Mouse (Mus musculus) thymus, postnatal 4 days (tissue): ENCODE data around the gene Gpr62.
A peak's percentile ranks its signal among the peaks of the same experiment; 100 is the strongest.
"Not testable (repeated sequence)": the region's sequence is repeated elsewhere in the genome, so short reads cannot be mapped to it uniquely, and the experiment has no call there.

Source experiments
- DNase-seq: peaks from one replicate; pipeline ENCODE4 v3.0.0; 2021

Gene Gpr62

DNA sequence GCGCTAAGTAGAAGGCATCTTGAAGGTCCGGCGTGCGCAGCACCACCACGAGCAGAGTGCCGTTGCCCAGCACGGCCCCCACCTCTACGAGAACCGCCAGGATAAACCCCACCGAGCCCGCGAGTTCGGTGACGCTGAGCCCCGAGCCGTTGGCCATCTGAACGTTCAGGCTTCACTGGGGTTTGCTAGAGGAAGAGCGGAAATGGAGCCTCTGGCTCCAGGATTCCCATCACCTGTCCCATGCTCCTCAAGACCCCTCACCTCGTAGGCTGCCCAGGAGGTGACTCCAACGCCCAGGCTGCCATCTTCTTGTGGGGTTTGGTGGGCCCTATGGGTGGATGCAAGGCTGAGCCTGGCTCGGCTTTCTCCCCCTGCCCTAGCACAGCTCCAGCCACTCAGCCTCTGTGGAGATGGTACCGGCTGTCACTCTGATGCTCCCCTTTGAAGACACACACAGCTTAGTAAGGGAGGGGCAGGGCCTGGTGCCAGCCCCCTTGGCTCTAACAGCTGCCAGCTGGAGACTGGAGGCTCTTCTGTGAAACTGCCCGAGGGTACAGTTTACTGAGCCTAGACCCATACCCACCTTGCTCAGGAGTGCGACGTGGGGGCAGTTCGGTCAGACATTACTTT lies at the start of gene Gpr62:
Gene Gpr62 (minus strand): TSS at position 368 of the 630 bp plus-strand sequence.
- no peak for DNase-seq

DNA sequence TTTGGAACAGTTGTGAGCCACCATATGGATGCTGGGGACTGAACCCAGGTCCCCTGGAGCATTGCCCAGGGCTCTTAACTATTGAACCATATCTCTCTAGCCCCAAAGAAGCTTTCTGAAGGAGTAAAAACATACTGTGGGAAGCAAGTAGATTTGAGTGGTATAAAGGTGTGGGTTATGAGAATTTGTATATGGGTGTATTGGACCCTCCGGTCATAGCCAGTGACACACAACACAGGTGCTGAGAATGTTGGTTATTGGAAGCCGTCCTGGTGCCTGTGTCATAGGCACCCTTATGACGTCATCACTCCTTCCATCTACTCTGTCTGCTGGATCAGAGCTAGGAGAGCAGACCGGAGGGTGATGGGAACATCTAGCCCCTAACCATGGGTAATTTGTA lies 48.5 kb upstream of the Gpr62 start, which contains the start of gene Iqcf5:
Gene Iqcf5 (plus strand): TSS at position 301 of the 400 bp plus-strand sequence.
- no peak for DNase-seq

DNA sequence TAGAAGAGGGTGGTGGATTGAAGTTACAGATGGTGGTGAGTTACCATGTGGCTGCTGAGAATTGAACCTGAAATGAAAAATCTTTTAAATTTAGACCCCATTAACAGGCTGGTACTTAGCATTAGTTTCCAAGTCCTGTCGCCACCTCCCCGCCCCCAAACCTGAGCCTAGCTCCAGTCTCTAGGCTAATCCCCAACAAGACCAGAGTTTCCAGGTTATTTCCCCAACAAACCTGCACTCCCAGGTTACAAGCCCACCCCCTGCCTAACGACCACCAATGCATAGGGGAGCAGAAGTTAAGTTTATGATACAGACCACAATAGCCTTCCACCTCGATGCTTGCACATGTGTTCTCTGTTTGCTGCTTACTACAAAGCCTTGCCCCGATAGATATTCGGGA lies 47.8 kb upstream of the Gpr62 start:
- no peak for DNase-seq

DNA sequence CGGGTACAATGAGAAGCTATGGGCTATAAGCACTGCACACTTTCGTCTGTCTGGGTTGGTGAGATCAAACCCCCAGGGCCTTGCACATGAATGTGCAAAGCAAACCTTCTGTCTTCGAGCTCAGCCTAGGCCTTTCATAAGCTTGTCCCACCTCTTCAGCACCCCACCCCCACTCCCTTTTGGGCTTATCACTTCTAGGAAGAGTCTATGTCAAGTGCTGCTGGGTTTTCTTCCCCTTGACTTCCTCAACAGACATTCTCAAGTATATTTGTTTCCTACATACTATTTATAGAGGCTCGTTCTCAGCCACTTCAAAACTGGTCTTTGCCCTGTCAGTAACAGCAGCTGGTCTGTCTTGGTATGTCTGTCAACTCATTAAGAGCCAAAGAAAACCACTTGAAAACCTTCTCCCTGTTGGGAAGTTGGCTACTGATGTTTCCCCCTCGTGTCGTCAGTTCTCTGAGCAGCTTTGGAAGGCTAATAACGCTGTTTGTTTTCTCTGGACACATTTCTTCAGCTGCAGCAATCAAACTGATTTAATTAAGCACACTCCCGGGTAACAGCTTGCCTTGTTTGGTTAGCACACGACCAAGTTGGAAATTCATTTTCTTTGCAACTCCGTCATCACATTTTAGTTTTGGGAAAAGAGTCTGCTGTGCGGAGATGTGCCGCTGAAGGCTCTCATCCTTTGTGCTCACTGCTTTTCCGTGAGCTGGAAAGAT lies 47.2 kb upstream of the Gpr62 start:
- DNase-seq, result no peak

DNA sequence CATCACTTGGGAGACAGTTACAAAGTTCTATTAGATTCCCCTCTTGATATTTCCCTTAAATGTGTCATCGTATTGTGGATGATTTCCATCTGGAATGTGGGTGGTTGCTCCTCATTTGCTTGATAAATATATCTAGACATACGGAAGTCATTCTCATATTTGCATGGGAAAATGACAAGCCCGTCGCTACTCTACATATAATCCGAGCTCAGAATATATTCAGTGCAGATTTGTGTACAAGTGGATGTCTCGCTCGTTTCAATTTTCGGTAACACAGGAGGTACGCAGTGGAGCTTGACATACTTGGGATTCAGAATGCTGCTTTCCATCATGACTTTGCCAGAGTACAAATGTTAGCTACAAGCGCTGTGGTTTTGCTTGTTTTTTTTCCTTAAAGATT lies 43.6 kb upstream of the Gpr62 start:
- no peak for DNase-seq

DNA sequence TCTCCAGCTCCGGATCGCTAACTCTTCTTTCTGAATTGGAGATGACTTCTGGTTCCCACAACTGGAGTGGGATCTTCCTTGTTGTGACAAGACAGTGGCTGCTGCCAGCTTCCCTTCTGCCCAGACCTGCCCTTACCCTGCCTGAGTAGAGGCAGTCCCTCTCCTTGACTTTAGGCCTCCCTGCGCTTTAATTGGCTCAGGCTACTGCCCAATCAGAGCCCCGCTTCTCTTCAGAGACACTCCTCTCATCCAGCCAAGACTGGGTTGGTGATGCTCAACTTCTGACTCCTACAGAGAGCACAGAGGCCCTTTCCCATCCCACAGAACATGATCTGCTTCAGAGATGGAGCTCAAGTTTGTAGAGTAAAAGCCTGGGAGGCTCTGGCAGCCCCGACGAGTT lies 38.5 kb upstream of the Gpr62 start:
- no peak for DNase-seq

DNA sequence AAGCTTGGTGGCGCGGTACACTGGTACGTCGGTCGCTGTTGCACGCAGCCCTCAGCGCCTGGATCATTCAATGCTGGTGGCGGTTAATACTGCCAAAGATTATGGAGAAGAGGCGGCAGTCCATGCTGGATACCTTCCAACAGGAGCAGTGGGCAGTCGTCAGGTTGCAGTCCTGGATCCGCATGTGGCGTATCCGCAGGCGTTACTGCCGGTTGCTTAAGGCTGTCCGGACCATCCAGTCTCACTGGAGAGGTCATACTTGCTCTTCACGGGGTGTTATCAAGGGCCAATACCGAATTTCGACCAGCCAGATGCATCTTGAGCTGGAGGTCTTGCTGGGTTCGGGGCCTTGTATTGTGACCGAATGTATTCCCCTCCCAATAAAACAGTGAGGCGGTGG lies 36.1 kb upstream of the Gpr62 start:
- no peak for DNase-seq

DNA sequence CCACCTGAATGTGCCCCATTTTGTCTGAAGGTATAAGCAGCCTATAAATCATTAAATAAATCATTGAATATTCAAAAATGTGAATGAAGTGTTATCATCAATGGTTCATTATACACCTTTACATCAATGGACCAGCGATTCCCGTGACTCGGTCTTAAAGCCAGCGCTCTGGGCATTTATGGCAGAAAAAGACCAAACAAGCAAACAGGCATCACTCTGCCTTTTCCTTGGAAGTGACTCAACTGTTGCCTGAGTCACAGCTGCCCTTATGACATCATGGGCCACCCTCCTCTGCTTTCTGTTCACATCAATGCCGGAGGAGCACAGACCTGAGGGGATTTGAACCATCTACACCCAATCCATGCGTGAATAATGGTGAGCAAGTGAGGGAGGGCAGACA lies 33.9 kb upstream of the Gpr62 start, which contains the start of gene Iqcf1:
Gene Iqcf1 (plus strand): TSS at position 301 of the 400 bp plus-strand sequence.
- no peak for DNase-seq

DNA sequence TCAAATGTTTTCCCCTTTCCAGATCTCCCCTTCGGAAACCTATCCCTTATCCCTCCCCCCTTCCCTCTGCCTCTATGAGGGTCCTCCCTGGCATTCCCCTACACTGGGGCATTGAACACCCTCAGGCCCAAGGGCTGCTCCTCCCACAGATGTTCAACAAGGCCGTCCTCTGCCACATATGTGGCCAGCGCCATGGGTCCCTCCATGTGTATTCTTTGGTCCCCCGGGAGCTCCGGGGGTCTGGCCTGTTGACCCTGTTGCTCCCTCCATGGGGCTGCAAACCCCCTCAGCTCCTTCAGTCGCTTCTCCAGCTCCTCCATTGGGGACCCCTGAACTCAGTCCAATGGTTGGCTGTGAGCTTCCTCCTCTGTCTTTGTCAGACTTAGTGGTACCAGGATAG lies 21.9 kb upstream of the Gpr62 start:
- not testable (repeated sequence) for DNase-seq

DNA sequence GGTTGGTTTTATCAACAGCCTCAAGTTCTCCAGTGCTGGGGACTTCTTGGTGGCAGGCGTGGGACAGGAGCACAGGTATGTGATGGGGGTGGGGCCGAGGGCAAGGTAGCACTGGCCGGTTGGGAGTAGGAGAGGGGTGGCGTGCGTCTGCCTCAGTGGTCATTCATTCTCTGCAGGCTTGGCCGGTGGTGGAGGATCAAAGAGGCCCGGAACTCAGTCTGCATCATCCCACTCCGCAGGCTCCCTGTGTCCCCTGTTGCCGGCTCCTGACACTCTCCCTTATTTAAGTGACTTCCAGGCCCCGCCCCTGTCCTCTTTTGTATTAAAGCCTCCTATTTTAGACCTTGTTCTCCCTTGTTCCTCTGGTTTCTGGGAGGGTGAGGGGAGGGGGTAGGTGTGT lies 19.3 kb upstream of the Gpr62 start:
- DNase-seq, result no peak

DNA sequence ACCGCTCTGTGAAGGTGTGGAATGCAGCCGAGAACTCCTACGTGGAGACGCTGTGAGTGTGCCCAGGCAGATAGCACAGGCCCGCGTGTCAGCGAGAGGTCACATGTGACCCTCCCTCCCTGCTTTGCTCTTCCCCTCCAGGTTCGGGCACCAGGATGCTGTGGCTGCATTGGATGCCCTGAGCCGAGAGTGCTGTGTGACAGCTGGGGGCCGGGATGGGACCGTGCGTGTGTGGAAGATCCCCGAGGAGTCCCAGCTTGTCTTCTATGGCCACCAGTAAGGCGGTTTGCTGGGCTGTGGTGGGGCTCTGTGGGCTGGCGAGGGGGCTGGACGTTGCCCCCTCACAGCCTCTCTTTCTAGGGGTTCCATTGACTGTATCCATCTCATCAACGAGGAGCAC lies 17.9 kb upstream of the Gpr62 start:
- DNase-seq, result no peak

DNA sequence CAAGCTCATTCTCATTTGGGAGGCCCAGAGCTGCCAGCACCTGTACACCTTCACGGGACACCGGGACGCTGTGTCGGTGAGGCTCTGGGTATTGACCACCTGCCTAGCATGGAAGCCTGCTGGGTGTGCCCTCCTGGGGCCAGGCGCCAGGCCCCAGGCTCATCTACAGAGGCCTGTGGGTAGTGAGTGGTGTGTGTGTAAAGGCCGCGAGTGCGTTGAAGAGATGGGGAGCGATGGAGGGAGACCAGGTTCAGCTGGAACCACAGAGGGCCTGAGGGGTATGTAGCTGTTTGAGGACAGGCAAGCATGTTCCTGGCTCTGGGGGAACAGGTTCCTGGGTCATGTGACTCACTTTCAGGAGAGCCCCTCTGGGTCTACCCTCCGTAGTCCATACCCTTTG lies 17.4 kb upstream of the Gpr62 start:
- DNase-seq, result no peak

DNA sequence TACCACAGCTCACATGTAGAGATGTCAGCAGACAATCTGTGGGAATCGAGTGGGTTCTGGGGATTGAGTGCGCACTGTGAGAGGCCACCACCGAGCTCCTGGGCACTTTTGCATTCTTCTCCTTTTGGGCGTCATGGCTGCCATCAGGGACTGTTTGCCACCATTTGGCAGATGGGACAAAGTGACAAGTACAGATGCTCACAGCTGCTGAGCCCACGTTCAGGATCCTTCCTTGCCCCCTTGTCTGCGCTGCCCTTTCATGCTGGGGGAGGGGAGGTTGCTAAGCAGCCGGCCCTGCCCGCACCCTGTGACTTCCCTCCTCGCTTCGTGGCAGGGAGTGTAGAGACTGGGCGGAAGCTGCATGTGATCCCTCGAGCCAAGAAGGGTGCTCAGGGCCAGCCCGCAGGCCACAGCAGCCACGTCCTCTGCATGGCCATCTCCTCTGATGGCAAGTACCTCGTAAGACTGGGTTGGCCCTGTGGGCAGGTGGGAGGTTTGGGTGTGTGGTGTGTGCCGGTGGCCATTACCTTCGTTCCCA lies 16.9 kb upstream of the Gpr62 start:
- DNase-seq, result no peak

DNA sequence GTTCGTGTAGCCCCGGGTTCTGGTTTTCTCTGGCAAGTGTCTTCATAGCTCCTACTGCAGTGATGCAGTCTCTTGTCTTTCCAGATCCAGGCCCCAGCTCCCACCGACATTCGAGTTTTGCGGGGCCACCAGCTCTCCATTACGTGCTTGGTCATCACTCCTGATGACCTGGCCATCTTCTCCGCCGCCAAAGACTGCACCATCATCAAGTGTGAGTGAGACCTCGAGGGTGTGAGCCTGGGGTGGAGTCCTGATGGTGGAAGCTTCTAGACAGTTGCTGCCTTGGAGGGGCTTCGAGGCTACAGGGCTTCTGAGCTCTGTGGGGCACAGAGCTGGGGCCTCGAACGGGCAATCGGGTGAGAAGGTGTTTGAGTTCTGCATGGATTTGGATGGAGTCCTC lies 15.9 kb upstream of the Gpr62 start:
- no peak for DNase-seq

DNA sequence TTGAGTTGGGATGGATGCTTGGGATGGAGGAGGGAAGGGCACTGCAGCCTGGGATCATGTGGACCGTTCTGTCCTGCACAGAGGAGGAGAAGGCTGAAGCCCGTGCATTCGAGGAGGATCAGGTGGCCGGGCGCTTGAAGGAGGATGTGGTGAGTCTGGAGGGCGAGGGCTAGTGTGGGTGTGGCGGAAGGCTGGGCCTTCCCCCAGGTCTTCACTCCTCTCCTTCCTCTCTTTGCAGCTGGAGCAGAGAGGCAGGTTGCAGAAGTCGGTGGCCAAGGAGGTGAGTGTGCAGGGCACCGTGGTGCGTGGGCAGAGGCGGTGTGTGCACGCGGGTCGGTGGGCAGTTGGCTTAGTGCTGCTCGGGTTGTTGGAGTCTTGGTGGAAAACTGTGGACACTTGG lies 15.3 kb upstream of the Gpr62 start:
- DNase-seq, result no peak

DNA sequence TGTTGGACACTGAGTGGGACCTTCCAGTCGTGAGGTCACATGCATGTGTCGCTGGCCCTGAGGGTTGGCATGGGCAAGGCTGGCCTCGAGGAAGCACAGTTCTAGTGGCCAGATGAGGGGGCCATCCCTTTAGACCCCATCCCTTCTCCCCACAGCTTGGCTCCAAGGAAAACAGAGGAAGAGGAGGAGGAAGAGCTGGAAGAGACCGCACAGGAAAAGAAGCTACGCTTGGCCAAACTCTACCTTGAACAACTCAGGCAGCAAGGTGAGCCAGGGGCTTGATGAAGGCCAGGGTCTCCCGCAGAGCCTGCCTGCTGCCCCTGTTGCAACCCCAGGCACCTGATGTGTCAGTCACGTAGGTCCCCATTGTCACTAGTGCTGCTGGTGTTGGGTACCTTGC lies 14.8 kb upstream of the Gpr62 start:
- DNase-seq, result no peak

DNA sequence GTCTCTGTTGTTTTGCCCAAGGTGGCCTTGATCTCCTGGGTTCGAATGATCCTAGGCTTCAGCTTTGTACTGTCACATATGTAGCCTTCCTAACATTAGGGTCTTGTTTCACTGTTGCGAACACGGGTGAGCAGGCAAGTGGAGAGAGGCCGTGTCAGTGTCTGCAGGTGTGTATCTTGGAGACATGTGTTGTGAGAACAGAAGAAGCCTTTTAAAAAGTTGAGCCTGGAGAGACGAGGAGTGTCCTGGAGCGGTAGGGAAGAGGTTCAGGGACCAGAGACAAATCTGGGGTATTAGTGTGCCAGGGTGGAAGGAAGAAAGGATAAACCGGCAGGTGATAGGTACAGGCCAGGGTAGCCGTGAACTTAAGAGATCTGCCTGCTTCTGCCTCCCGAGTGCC lies 12.4 kb upstream of the Gpr62 start:
- no peak for DNase-seq

DNA sequence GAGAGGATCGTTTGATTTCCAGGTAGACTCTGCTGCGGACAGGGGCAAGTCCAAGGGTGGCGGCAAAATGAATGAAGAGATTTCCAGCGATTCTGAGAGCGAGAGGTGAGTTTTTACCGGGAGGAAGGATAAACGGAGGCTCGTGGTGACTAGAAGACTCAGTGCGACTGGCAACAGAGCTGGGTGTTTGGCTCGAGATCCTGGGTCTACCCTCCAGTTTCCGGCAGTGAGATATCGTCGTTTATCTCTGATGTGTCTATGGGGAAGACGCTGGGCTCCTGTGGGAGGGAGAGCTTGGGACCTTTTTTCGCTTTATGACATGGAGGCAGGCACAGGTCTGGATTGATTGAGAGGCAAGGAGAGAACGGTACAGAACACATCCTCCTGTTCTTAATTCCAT lies 11.9 kb upstream of the Gpr62 start:
- peak; percentile 11 for DNase-seq

DNA sequence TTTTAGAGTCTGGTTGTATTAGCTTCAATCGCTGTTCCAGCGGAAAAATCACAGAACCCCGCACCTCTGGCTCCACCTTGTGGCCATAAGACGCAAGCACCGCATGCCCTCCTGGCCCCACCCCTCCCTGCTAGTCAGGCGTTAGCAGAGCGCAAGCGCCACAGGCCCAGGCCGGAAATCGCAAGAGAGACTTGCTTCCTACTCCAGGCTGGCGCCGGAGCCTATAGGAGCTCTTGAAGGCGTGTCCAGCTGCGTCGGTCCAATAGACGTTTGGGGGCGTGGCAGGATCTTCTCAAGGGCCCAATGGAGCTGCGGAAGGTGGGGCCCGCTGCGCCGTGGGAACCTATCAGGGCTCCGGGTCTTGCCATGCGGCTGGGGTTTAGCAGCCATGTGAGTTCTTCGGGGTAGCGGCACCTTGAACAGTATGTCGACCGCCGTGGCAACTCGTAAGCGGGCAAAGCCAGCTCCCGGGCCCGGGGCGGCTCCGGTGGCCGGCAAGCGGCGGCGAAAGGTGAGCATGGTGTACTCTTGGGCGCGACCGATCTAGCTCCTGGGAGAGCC lies 11.3 kb upstream of the Gpr62 start, which contains the start of gene Parp3:
Gene Parp3 (minus strand): TSS at position 26 of the 561 bp plus-strand sequence.
- DNase-seq, result peak; percentile 97

DNA sequence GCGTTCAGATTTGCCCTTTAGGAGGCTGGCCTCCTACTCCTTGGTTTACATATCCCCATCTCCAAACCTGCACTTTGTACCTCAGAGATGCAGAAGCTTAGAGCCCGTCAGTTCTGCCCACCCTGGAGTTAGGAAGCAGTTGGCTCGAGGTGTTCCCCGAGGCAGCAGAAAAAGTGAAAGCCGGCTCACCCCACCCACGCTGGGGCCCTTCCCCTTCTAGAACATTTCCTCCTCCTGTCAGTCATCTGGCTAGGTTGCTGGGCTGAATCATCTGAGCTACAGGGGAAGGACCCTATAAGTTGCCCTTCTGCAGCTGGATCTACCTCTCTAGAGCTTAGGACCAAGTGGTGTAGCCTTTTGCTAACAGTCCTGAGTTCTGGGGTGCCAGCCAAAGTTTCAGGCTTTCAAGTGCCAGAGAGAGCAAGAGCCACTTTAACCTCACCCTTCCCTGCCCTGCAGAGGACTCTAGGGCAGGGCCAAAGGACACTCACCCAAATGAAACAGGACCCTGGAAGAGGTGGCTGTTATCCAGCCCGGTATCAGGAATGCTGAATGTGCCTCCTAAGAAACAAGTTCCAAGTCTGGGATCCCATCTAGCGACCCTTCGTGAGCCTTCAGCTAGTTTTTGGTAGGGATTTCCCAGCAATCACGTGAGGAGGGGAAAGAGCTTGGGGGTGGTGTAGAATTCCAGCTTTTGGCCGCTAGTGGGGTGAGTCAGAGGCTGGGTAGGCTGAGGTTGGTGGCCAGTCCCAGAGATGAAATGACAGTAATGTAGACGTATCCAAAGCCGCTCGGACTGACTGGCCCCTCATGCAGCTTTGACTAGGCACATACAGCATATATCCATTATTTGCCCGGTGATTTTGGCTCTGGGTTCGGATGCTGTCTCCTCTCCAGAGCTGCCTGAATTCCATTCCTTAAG lies 10.5 kb upstream of the Gpr62 start:
- DNase-seq, result peak; percentile 80

DNA sequence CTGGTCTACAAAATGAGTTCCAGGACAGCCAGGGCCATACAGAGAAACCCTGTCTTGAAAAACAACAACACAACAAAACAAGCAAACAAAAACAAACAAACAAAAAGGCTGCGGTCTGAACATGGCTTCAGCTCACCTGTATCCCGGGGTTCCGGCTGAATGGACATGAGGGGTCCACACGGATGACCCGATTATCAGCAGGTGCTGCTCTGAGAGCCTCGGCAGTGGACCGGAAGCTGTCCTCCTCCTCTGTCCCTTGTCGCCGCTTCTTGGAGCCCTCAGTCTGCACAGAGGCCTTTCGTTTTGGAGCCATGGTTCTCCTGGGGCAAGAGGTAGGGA lies 9.9 kb upstream of the Gpr62 start, which contains the start of gene Rrp9:
Gene Rrp9 (plus strand): TSS at position 301 of the 339 bp plus-strand sequence.
- peak; percentile 37 for DNase-seq

DNA sequence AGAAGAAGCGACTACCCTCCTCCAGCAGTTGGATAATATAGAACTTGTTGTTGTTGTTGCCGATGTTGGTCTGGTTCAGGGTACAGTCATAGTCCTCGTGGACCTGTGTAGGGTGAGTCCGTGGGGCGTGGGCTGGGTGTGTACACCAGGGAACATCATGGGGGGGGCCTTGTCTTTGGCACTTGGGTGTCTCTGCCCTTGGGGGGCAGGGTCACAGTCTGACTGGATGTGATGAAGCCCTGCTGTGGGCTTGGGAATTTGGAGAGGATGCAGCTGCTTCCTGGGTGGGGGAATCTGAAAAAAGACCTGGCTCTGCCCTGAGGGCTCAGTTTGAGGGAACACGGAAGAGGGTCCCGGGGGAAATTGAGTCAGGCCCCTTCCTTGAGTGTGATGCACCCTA lies 9.3 kb upstream of the Gpr62 start:
- peak; percentile 52 for DNase-seq

DNA sequence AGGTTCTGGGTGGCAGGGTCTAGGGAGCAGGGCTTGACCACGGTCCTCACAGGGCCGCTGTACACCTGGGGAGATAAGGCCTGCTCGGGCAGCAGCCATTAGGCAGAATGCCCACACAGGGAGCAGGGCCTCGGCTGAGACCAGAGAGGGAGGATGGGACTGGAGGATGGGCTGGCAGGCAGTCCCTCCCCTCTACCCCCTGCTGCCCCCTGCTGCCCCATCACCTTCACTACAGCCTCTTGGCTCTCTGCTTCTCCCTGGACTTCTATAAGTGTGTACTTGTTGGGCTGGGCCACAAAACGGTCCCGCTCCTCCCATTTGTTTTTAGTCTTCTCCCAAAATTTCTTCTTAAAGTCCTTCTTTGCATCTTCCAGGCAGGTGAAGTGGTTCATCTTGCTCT lies 8.7 kb upstream of the Gpr62 start:
- DNase-seq, result peak; percentile 83
